Mouse (Mus musculus): ENCODE results near the gene Gm21866.
"Not testable (repeated sequence)": the region's sequence is repeated elsewhere in the genome, so short reads cannot be mapped to it uniquely, and the experiment has no call there.

Gm21866 gene

DNA sequence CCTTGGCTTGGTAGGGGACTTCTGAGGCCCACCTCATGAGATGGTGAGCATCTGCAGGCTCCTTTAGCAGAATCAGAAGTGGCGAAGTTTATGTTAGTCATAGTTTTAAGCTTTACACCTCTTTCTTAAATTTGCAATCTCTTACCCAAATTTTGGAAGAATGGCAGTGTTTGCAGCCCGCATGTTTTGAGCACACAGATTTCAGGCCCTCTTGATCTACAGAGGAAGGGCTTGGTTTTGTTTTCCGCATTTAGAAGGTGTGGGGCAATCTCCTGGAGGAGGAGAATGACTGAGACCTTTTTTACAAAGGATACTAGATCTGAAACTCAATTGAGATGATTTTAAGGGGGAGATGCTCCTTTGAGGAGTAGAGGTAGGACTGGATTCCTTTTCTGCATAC is at the start of gene Gm21866:
Gene Gm21866 (minus strand): TSS at position 101 of the 400 bp plus-strand sequence.
- not testable (repeated sequence) for DNase-seq (ENCODE audit: low read depth, low spot score)

DNA sequence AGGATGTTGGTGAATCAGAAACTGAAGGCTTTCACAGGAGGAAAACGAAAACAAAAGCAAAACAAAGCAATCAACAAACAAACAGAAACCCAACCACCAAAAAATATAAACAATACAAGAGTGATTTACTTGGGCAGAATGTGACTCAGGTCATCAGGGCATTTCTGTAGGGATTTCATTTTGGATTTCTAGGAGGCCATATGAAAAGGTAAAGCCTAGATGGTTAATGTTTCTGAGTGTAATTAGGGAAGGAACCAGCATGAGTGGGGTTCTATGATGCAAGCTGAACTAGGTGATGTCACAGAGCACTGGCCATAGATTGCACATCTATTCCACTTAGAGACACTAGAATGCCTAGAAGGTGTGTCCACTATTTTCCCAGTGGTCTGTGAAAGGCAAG is 28.3 kb upstream of the Gm21866 start, which contains the start of gene Gm20773:
Gene Gm20773 (plus strand): TSS at position 301 of the 400 bp plus-strand sequence.
- not testable (repeated sequence) for DNase-seq (ENCODE audit: low read depth, low spot score)
